7 mouse cellular contexts compared by ENCODE assay signal in the genomic region with DNA sequence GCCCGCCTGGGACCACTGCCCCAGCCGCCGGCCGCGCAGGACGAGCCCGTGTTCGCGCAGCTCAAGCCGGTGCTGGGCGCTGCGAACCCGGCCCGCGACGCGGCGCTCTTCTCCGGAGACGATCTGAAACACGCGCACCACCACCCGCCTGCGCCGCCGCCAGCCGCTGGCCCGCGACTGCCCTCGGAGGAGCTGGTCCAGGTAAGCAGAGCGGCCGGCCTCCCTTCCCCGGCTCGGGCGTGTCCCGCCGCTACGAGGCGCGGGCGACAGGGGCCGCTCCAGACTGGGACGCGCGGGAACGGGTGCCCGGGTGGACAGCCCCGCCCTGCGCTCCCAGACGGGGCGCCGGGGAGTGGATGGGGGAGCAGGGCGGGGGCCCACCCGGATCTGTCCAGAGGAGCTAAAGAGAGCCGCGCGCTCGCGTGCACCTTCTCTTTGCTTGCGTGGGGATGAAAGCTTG. TPM values are rescaled to one million over a fixed set of nuclear protein-coding genes. Genes with fewer than 3 reads are reported as not detected.
DNase-seq lines count a peak whose midpoint lies in the region; ATAC-seq lines count a peak whose summit lies in the region.

No protein-coding gene starts in this region.

- H3K4me1 ChIP-seq in intestine, embryonic 14.5 days (replicated peaks; ENCODE audit: control insufficient read depth, insufficient read depth, low read length): 0 out of 2 replicates have a peak, but pooled peaks cover 5% of the 10 kb centered on the region
- H3K4me1 ChIP-seq in limb, embryonic 11.5 days (ENCODE audit: control insufficient read depth, insufficient read depth, low read length): no peaks in the 10 kb centered on the region
- H3K4me1 ChIP-seq in midbrain, embryonic 12.5 days: peaks cover 7% of the 10 kb centered on the region; the same call in 1 of the 2 replicates

- peaks cover 24% of the 10 kb centered on the region for H3K27me3 ChIP-seq in intestine, embryonic 14.5 days (replicated peaks; ENCODE audit: control insufficient read depth, insufficient read depth, low read length)
- H3K27me3 ChIP-seq in limb, embryonic 11.5 days (ENCODE audit: control insufficient read depth, insufficient read depth, low read length): peaks cover 4% of the 10 kb centered on the region; the same call in 1 of the 2 replicates
- peaks cover 56% of the 10 kb centered on the region for H3K27me3 ChIP-seq in midbrain, embryonic 12.5 days

- H3K9ac ChIP-seq in intestine, embryonic 14.5 days (ENCODE audit: low read length): peak overlapping the region; percentile 76
- H3K9ac ChIP-seq in limb, embryonic 11.5 days (ENCODE audit: low read length): peak overlapping the region; percentile 55
- H3K9ac ChIP-seq in midbrain, embryonic 12.5 days (replicated peaks): peak overlapping the region; percentile 66

- no peaks in the 10 kb centered on the region for H3K9me3 ChIP-seq in intestine, embryonic 14.5 days (ENCODE audit: control insufficient read depth, low read length)
- no peaks in the 10 kb centered on the region for H3K9me3 ChIP-seq in limb, embryonic 11.5 days (ENCODE audit: control insufficient read depth, low read length)
- no peaks in the 10 kb centered on the region for H3K9me3 ChIP-seq in midbrain, embryonic 12.5 days

- ATAC-seq in intestine, embryonic 14.5 days (replicated peaks; ENCODE audit: low FRiP score, low TSS enrichment, low read depth): peak; percentile 24
- ATAC-seq in limb, embryonic 11.5 days (ENCODE audit: insufficient number of reproducible peaks, low FRiP score, low TSS enrichment, low read depth): peak; percentile 63
- peak; percentile 85 for ATAC-seq in midbrain, embryonic 12.5 days (ENCODE audit: low FRiP score, low read depth)

- H3K27ac ChIP-seq in intestine, embryonic 14.5 days (ENCODE audit: low read depth): peak overlapping the region; percentile 67
- 0 out of 2 replicates have a peak overlapping the region, but pooled peaks have one; percentile 3 for H3K27ac ChIP-seq in limb, embryonic 11.5 days (replicated peaks; ENCODE audit: low read depth, low read length)
- H3K27ac ChIP-seq in midbrain, embryonic 12.5 days (replicated peaks): no peak overlapping the region

- H3K4me2 ChIP-seq in intestine, embryonic 14.5 days (ENCODE audit: low read length): peak overlapping the region; percentile 62
- H3K4me2 ChIP-seq in limb, embryonic 11.5 days (ENCODE audit: low read depth, severe bottlenecking): peak overlapping the region; percentile 93
- H3K4me2 ChIP-seq in midbrain, embryonic 12.5 days (replicated peaks): peak overlapping the region; percentile 96

- peaks cover 5% of the 10 kb centered on the region for H3K36me3 ChIP-seq in intestine, embryonic 14.5 days (ENCODE audit: control insufficient read depth, insufficient read depth, low read length)
- no peaks in the 10 kb centered on the region for H3K36me3 ChIP-seq in limb, embryonic 11.5 days (ENCODE audit: control insufficient read depth, insufficient read depth, low read length)
- no peaks in the 10 kb centered on the region for H3K36me3 ChIP-seq in midbrain, embryonic 12.5 days

- DNase-seq in adrenal gland, postnatal 10 days: peak; percentile 74
- peak; percentile 23 for DNase-seq in embryo, embryonic 11.5 days (ENCODE audit: low read depth, low spot score)
- DNase-seq in gastrocnemius, postnatal 25 days: peak; percentile 73
- DNase-seq in intestine, embryonic 14.5 days (ENCODE audit: low spot score): no peak
- DNase-seq in limb, embryonic 11.5 days (ENCODE audit: low spot score): peak; percentile 74
- peak; percentile 8 to 26 for DNase-seq in spleen, adult 18-20 months

- under 1% methylated on average over 60 of the region's 60 CpGs for WGBS in intestine, embryonic 14.5 days
- WGBS in limb, embryonic 11.5 days: under 1% methylated on average over 58 of the region's 60 CpGs
- 0% methylated on average over 54 of the region's 60 CpGs for WGBS in midbrain, embryonic 12.5 days

- peak overlapping the region; percentile 68 for H3K4me3 ChIP-seq in intestine, embryonic 14.5 days (ENCODE audit: low read depth, low read length)
- H3K4me3 ChIP-seq in limb, embryonic 11.5 days (ENCODE audit: low read depth, low read length): peak overlapping the region; percentile 65
- peak overlapping the region; percentile 74 for H3K4me3 ChIP-seq in midbrain, embryonic 12.5 days

RNA-seq across cellular contexts. Expression of gene Klf5, which starts 0.6 kb away (rescaled TPM):
- 1 to 10 TPM; 7.2 to 7.5 TPM for total RNA-seq in adrenal gland, postnatal 10 days (2021)
- total RNA-seq in gastrocnemius, postnatal 25 days (2021): 1 to 10 TPM; 4.5 to 5.7 TPM
- polyA plus RNA-seq in intestine, embryonic 14.5 days (2014; fragmentation: Nextera tagmentation; extraction: Ambion mirVana): 82.6 and 93.4 TPM in 2 replicates
- polyA plus RNA-seq in limb, embryonic 11.5 days (2014; fragmentation: Nextera tagmentation; extraction: Ambion mirVana): 3.7 and 3.9 TPM in 2 replicates
- 3.9 and 4.0 TPM in 2 replicates for polyA plus RNA-seq in midbrain, embryonic 12.5 days (2016; fragmentation: Nextera tagmentation; extraction: Ambion mirVana)

Comparison
In these comparisons a context has a peak if more than half of its experiments do, and no peak if none do; other contexts are left out.
1. ATAC-seq: peak in every context shown above with its lines; median percentile 85 in midbrain, embryonic 12.5 days; 63 in limb, embryonic 11.5 days; 24 in intestine, embryonic 14.5 days.
2. RNA of gene Klf5, which starts 0.6 kb away (polyA plus RNA-seq): 82.6 to 93.4 TPM in intestine, embryonic 14.5 days; 3.9 to 4.0 TPM in midbrain, embryonic 12.5 days and 3.7 to 3.9 TPM in limb, embryonic 11.5 days; every median in the first group is over 10 times any median in the second.
3. Peak in every context shown above with its lines, with median percentiles within 50 percentile points of each other: H3K4me2 ChIP-seq, H3K4me3 ChIP-seq and H3K9ac ChIP-seq.